Mouse (Mus musculus) gonadal fat pad, adult 2 months (tissue): ENCODE measurements around the gene Wwtr1. TPM values are rescaled to one million over a fixed set of nuclear protein-coding genes. Genes with fewer than 3 reads are reported as not detected.

ENCODE experiments used
- DNase-seq: peaks from one replicate; pipeline ENCODE4 v3.0.0-alpha.2; 2012; ENCODE audit warnings: low read depth
- polyA plus RNA-seq: library from polyadenylated mRNA; depleted of rRNA; stranded (reverse); fragments of >200 nt; gene quantifications from 2 replicates; pipeline ENCODE4 v1.2.3, GENCODE M21; 2012

Wwtr1 gene
- polyA plus RNA-seq, 1 experiment, result 50.1 TPM

DNA sequence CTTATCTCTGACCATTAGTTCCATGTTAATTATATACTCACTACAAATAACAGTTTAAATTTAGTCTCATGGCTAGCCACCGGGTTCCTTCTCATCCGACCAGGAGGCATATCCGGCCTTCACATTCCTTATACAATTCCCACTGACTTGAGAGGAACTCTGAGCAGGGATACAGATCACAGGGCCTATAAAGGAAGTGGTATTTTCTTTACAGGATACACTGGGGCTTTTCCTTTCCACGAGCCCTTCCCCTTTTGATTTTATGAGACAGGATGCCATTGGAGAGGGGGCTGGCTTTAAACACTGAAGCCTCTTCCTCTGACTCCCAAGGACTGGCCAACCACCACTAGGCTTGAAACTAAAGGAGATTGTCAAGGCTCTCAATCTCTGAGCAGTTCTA lies 59.6 kb downstream of the Wwtr1 start:
- no peak for DNase-seq

DNA sequence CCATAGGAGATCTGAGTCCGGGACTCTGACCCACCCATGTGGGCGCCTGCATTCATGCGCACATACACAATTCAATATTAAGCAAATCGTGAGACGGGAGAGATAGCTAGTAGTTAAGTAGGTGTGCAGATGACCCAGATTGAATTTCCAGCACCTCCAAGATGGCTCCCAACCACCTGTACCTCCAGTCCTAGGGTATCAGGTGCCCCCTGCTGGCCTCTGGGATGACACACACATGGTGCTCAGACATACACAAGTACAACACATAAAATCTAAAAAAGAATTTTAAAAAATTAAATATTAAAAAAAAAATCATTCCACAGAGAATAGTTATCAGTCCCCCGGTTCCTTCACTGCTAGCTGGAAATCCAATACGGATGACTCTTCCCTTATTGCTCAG lies 60.7 kb downstream of the Wwtr1 start:
- no peak for DNase-seq

DNA sequence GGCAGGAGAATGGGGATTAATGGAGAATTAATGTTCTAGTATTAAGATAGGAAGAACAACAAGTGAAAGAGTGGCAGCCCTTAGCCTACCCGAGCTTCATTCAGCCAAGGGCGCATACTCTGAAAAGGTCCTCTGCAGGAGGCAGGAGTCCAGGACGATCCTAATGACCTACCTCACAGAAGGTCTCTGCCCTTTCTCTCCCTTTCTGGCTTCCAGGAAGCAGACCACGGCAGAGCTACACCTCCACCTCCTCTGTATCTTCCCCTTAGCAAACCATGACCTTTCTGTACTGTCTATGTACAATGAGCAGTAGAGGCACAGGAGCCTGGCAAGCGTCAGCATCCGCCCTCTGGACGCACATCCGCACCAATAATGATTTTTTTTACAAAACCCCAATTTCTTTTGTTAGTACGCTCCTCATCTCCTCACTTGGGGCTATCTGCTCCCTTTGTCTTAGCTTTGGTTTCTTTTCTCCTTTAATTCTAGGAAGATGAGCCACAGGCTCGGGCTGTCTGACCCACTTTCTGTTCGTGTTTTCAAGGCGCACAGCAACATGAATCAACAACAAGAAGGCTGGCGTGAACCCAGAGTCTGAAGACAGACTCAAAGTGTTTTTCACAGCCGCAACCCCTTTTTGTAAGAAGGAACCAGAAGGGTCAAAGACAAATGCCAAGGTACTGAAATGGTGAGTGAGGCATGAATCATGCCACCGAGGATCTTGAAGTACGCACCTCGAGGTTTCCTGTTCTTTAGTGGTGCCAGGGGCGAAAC lies 63.7 kb downstream of the Wwtr1 start:
- no peak for DNase-seq

DNA sequence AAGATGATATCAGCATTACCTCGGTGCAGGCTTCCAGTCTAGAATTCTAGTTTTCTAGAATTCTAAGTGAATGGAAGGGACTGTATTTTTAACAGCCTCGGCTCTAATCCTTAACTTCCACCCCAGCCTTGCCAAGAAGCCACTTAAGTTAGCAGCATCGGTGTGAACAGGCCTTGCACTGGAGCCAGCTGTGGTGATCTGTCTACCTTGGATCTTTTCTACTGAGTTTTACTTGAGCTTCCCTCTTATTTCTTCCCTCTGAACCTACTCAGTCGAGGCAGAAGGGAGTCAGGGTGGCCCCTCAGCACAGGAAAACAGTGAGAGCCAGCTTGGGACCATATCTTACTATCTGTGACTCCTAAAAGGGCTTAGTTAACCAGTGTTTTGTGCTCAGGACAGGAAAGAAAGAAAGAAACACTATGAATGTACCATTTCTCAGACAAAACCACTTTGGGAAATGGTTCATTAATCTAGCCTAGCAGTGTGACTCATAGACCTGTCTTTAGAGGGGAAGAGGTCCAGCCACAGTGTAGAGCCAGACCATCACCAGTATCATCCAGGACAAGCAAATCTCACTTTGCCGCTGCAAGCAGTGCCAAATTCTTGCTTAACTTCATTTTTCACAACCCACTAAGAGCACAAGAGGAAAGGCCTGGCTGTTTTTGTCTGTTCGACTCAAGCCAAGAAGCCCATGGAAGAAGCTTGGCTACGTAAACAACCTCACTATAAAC lies 65.6 kb downstream of the Wwtr1 start:
- no peak for DNase-seq

DNA sequence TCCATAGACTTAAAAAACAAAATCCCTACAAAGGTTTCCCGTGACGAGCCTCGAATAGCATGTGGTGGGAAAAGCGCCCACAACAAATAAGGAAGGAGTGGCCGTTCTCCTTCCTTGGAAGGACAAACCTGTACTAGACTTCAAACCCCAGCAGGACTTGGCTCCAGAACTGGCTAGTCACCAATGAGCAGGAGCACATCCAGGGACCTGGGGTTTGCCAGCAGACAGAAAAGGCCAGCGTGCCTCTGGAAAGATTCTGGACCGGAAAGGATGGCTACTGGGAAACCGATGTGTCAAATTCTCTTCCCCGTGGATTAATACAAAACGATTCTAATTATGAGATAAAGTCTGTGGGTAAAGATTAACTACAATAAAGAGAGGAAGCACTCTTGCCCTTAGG lies 69.7 kb downstream of the Wwtr1 start:
- no peak for DNase-seq

DNA sequence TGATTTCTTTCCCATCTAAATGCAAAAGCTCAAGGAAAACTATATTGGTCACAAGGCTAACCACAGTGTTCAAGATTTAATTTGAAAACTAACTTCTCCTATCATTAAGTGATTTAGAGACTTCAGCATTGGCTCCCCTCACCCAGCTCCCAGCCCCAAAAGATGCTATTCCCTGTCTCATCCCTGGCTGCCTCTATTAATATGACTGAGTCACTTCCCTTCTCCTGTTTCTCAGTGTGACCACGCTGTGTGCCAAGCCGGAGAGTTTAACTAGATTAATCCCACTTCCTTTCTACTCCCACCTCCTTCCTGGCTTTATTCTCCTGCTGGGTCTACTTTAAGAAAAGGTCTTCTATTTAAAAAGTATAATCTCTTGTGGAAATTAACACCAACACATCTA lies 71.0 kb downstream of the Wwtr1 start:
- DNase-seq, result no peak

DNA sequence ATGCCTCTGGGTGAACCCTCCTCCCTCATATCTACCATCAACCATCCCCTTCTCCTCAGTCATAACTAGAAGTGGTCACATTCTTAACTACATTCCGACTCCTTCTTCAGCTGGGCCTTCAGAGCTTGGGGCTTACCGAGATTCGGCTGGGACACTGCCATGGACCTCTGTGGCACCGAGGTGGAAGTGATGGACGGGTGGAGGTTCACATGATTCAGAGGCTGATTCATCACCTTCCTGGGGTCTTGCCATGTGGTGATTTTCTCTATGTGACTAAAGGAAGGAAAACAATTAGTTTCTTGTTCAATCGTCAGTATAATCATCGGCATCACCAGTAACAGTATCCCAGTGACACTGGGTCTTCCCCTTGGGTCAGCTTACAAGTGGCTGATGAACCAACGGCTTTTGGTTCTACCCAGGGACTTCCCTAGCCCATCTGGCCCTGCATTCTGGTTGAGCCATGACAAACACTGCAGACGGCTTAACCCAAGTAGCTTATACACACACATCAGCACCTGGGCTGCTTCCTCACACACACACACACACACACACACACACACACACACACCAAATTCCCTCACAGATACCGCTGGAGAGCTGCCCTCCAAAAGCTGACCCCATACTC lies 74.0 kb downstream of the Wwtr1 start:
- DNase-seq, result no peak

DNA sequence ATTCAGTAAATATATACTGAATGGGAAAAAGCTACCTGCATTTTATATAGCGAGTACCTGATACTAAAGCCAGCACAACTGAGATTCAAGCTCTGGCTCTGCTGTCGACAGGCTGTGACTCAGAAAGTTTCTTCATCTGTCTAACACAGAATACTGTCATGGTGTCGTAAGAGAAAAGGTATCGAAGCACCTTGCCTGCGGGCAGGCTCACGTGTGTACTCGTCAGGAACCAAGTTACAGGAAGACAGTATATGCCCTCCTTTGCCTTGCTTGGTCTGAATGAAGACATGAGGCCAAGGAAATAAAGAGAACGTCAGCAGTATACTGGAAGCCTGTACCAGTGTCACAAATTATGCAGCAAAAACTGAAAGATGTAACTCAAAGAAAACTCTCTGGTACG lies 74.9 kb downstream of the Wwtr1 start:
- peak; percentile 70 for DNase-seq

DNA sequence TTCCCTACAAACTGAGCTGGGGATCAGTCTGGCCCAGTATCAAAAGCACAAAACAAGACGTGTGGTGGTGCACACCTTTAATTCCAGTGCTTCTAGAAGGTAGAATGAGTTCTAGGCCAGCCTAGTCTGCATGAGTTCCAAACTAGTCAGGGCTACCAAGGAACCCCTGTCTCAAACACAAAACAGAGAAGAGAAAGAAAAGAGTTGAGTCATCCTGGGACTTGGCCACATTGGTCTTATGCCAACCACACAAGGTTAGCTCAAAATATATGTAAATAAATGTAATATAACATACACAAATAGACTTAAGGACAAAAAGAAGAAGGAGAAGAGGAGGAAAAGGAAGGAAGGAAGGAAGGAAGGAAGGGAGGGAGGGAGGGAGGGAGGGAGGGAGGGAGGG lies 77.9 kb downstream of the Wwtr1 start:
- no peak for DNase-seq

DNA sequence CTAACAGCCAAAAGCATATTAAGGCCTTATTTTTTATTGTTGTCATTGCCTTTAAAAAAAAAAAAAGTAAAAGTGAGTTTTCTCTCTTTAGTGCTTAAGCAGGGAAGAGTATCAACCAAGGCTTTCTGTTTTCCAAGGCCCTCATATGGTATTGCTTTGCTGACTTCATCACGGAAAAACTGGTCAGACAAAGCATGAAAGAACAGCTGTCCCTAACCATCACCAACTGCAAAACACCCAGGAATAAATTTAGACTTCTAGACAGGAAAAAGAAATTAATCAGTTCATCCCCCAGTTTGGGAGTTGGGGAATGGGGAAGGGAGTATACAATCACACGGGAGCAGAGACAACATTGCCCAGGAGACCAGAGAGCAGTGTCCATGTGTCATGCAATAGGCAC lies 79.3 kb downstream of the Wwtr1 start:
- no peak for DNase-seq

DNA sequence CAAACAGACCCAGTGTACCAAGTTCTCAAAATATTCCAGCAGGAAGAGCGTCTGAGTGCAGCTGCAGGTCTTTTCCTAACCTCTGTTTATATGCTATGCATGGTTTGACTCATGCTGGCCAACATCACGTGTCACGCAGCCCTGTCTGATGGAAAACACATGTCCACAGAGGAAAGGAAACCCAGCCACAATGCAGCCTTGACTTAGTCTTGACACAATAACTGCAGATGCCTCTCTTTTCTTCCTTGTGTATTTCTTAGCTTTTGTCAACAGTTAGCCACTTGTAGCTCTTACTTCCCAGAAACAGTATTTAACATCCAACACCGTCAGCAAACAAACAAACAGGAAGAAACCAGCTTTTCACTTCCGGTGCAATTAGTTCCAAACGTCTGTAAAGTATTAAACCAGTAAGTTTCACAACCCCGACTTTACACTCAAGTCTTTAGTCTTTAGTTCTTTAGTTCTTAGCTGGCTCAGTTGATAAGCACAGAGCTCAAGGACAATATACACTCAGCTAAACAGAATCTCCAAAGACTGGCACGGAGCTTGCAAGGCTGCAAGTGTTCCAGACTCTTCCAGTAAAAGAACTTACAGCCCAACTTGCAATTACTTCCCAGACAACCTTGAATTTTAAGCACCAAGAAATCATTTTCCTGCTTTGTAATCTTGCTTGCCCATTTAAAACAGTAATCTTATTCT lies 88.1 kb downstream of the Wwtr1 start:
- DNase-seq, result no peak

DNA sequence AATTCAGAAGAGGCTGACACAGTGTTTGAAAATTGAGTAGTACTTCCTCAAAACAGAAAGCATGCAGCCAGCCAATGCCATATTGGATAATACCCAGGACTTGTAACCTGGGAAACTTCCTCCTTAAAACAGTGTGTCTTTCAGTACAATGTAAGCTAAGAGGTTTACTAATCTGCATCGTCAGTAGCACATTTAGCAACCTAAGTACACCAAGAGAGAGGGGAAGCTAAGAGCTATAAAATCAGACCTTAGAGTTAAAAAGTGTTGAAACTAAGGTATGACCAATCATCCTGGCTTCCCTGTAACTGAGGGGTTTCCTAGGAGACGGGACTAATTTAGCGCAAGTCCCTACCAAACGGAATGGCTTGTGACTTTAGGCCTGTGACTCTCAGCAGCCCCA lies 89.6 kb downstream of the Wwtr1 start:
- DNase-seq, result no peak

DNA sequence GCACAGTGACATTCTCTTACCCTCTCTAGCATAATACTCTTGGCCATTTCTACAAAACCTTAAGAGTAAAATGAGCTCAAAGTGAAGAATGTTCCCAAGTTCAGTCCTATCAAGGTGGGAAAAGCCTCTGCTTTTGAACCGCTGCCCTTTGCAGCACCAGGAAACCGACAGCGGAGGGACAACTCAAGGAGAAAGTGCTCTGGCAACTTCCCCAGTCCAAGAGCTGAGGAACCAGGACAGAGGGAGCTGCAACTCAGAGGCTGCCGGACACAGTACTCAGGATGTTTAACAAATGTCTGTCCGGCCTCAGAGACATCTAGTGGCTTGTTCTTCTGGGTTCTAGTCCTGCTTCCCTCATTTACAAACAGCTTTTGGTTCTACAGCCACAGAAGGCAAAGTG lies 93.7 kb downstream of the Wwtr1 start:
- DNase-seq, result no peak

DNA sequence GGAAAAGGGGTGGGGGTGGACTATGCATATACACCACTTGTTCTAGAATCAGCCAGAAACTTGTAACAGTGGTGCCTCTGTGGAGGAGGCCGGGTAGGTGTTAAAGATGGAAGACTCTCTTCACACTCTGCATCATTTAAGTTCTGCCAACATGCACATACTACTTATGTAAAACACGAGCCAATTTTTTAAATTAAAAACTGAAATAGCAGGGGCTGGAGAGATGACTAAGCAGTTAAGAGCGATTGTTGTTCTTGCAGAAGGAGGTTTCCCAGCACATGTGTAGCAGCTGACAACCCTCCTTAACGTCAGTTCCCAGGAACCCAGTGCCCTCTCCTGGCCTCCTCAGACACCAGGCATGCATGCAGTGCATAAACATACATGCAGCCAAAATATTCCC lies 95.1 kb downstream of the Wwtr1 start:
- DNase-seq, result no peak

DNA sequence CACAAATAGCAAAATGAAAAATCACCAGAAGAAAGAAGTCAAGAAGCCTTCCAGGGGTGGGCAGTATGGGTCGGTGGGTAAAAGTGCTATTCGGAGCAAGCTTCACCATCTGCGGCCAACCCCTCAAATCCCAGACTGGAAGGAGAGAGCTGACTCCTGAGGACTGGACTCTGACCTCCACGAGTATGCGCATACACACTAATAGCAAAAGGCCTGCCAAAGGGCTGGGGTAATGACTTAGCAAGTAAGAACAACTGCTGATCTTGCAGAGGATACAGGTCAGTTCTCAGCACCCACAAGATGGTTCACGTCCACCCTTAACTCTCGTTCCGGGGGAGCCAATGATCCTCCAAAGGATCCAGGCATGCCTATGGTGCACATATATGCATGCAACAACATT lies 101.3 kb downstream of the Wwtr1 start:
- no peak for DNase-seq

DNA sequence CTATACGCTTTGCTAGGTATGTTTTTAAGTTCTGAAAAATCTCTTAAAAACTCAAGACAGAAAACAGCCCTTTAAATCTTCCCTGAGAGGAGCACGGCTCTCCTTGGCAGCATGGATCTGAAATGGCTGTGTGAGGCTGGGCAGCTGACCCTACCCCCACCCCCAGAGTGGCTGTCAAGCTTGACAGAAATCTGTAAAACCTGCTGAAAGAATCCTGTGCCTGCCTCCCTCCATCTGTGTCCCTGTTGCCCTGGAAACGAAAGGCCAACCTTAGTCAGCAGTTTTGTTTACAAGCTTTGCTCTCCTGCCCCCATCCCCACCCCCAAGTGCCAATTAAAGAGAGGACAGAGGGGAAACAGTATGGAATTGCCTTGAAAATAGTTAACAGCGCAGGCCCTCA lies 103.3 kb downstream of the Wwtr1 start:
- no peak for DNase-seq

DNA sequence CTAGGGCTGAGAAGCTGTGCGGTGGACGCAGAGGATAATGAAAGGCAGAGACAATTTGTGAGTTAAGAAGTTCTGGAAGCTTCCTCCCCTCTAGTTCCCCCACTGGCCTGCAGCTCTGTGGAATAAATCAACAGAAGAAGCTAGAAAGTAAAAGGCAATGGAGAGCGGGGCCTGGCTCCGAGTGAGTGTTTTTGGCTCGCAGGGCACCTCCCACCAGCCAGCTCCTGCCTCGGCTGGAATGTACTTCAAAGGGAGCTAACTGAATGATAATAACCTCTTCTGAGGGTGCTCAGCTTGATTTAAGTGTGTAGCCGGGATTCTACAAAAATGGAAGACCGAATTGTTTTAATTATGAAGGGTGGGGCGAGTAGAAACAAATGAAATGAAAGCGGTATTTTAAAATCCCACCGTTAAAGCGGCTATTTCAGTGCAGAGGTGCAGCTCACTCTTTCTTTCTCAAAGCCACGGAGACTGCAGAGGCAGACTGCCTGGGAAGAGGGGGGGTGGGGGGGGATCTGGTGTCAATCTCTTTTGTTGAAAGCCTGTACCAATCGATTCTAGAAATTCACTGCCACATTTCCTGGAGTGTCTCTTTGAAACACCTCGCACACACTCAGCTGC lies 104.6 kb downstream of the Wwtr1 start:
- DNase-seq, result no peak

DNA sequence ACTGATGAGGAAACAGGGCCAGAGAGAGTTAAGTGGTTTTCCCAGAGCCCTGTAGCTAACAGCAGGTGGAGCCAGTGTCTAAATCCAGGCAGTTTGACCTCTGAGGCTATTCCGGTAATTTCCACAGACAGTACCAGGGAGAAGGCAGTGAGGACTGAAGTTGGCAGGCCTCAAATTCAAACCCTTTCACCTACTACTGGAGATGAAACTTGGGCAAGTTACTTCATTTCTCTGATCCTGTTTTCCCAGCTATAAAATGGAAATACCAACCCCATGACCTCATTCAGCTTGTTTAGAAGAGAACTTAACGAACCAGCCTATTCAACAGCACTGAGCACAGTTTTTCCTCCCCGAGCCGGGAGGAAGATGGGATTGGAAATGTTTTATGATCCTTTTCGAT lies 105.4 kb downstream of the Wwtr1 start:
- peak; percentile 88 for DNase-seq

DNA sequence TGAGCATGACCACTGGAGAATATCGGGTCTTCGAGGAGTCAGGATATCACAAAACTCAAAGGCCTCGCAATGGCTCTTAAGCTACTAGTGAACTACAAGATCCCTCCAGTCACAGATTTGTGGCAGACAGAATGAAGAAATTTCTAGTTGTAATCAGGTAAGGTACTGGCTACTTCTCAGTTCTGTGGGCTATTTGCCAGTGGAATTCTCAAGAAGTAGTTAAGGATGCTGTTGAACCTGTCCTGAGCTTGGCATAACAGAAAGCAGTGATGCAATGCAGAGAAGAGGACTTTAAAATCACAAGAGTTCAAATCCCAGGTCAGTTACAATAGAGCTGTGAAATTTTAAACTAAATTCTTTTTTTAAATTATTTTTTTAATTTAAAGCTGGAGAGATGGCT lies 106.4 kb downstream of the Wwtr1 start:
- peak; percentile 67 for DNase-seq

DNA sequence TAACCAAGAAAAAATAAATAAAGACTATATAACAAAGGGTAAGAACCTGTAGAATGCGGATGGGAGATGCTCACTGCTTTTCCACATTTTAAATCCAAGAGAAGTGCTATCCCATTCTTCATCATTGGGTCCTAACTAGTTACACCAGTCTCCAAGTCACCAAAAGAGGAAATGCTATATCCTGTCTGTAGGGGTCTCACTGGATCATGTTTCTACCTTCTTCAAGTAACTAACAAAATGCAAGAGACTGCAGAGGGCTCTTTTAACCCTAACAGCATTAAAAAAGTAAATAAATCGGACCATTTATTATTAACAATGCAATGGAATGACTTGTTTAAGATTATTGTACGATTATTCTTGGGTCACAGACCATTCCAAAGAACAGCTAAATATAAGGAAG lies 109.4 kb downstream of the Wwtr1 start:
- DNase-seq, result no peak

DNA sequence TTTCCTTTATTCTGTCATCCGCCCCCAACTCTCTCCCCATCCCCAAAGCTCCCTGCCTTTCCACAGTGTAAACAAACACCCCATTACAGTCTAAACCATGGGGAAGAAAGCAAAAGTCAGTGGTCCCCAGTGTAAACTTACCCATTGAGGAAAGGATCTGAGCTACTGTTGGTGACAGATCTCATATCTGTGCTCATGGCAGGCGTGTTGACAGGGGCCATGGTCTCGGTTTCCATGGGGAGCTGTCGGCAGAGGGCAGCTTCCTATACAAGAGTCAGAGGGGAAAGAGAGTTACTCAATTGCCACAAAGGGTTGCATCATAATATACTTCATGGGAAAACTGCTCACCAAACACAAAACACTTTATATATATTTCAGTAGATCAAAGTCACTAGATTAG lies 112.4 kb downstream of the Wwtr1 start:
- no peak for DNase-seq

DNA sequence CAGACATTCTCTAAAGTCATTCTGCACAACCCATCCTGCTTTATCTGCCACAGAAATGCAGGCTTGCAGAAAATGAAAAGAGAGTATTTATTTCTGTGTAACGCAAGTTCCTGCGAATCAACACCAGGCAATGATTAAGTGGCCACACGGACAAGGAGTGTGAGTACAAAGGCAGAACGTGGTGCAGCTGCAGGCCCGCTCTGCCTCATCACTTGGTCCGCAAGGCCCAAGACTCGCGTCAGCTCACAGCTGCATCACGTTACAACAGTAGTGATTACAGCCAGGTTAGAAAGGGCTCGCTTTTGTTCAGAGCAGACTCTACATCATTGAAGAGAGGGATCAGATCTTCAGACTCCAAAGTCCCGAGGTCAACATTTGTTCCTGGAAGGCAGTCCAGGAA lies 117.1 kb downstream of the Wwtr1 start:
- no peak for DNase-seq
